Mouse (Mus musculus) limb, embryonic 15.5 days (tissue): ENCODE data around the gene Zfp945. TPM values are rescaled to one million over a fixed set of nuclear protein-coding genes. Genes with fewer than 3 reads are reported as not detected.

Experiments used
- polyA plus RNA-seq: library from polyadenylated mRNA; unstranded; fragments of >200 nt; fragmentation: Nextera tagmentation; extraction: Ambion mirVana; gene quantifications from 2 replicates; pipeline ENCODE4 v1.2.1, GENCODE M21; 2015

Zfp945 gene
- polyA plus RNA-seq, 1 experiment from 2014 or later: 23.3 TPM

Other genes with a start within 250 kb of the Zfp945 start
- gene Vmn2r113, start 75.8 kb upstream of the Zfp945 start, polyA plus RNA-seq: not detected in 2 replicates
- gene Vmn2r-ps130, start 194.0 kb upstream of the Zfp945 start, polyA plus RNA-seq: not detected in 2 replicates